Mouse (Mus musculus) intestine, embryonic 14.5 days (tissue): ENCODE measurements around the gene Hist1h2ag. TPM values are rescaled to one million over a fixed set of nuclear protein-coding genes. Genes with fewer than 3 reads are reported as not detected.

Source experiments
- ATAC-seq: fragments of 200-750 bp; cut with Nextera tagmentation; replicated peaks from 2 replicates; pipeline ENCODE4 v1.8.0; 2017; ENCODE audit warnings: low read depth, moderate number of reproducible peaks, moderate TSS enrichment, moderate library complexity; ENCODE audit not compliant: low FRiP score, low TSS enrichment
- DNase-seq: peaks from one replicate; pipeline ENCODE4 v3.0.0-alpha.2; 2018; ENCODE audit warnings: low spot score
- H3K27ac ChIP-seq: fragments of 300-500 bp; sonication (generic); 2 replicates; pipeline ENCODE4 v1.5.1; 2014; ENCODE audit warnings: low read depth, mild to moderate bottlenecking, control low read depth
- H3K27me3 ChIP-seq: fragments of 300-500 bp; sonication (generic); replicated peaks from 2 replicates; pipeline ENCODE4 v1.6.1; 2014; ENCODE audit warnings: low read length, control low read depth; ENCODE audit not compliant: control insufficient read depth, insufficient read depth
- H3K36me3 ChIP-seq: fragments of 300-500 bp; sonication (generic); 2 replicates; pipeline ENCODE4 v1.6.1; 2014; ENCODE audit warnings: low read length, control low read depth; ENCODE audit not compliant: control insufficient read depth, insufficient read depth
- H3K4me1 ChIP-seq: fragments of 300-500 bp; sonication (generic); replicated peaks from 2 replicates; pipeline ENCODE4 v1.6.1; 2014; ENCODE audit warnings: low read length, control low read depth, mixed read lengths; ENCODE audit not compliant: control insufficient read depth, insufficient read depth
- H3K4me2 ChIP-seq: fragments of 300-500 bp; sonication (generic); 2 replicates; pipeline ENCODE4 v1.6.1; 2014; ENCODE audit warnings: low read length
- H3K4me3 ChIP-seq: fragments of 300-500 bp; sonication (generic); 2 replicates; pipeline ENCODE4 v1.5.1; 2014; ENCODE audit warnings: low read depth, low read length, control low read depth, mixed read lengths
- H3K9ac ChIP-seq: fragments of 300-500 bp; sonication (generic); 2 replicates; pipeline ENCODE4 v1.6.1; 2014; ENCODE audit warnings: mild to moderate bottlenecking, low read length
- H3K9me3 ChIP-seq: fragments of 300-500 bp; sonication (generic); 2 replicates; pipeline ENCODE4 v1.6.1; 2016; ENCODE audit warnings: low read length, control low read depth; ENCODE audit not compliant: control insufficient read depth
- WGBS: fragments of 180-500 bp; shearing (Covaris S2); extraction: QIAGEN DNeasy Blood & Tissue Kit; methylation state at CpG from one replicate; pipeline ENCODE4 v1.1.7; 2014; 5-methylcytosine and 5-hydroxymethylcytosine counted together
- polyA plus RNA-seq: library from polyadenylated mRNA; unstranded; fragments of >200 nt; fragmentation: Nextera tagmentation; extraction: Ambion mirVana; gene quantifications from 2 replicates; pipeline ENCODE4 v1.2.1, GENCODE M21; 2014

Gene Hist1h2ag
- polyA plus RNA-seq, 1 experiment from 2014 or later: 67.6 TPM

DNA sequence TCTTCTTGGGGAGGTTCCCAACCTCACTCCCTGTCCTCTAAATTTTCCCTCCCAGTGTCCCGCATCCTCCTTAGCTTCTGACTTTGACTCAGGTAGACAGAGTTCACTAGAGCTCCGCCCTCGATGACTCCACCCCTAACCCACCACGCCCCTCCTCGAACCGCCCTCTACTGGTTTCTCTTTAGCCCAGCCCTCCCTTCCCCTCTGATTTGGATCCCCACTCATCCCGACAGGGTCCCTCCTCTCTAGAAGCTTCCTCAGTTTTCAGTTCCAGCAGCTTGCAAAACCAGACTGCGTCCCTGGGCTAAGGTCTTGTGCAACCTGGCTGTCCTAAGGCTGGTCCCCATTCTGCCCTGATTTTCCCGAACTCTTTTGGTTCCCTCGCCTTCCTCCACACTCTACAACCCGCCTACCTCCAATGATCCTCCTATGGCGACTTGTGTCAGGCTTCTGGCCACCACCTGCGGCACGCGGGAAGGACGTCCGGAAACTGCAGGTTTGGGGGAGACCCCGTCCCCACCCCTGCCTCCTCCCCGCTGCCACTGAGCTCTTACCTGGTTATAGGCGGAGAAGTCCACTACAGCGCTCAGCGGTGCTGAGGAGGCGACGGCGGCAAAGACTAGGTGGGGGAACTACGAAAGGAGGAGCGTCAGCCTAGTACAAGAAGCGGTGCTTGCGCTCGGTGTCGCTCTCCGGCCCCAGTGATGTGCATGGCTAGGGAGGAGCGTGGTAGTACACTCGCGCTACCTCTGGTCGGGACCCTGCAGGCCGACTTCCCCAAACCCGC is 36.2 kb downstream of the Hist1h2ag start:
- 0 out of 2 replicates have a peak overlapping the region, but pooled peaks have one; percentile 3 for H3K9ac ChIP-seq
- DNase-seq: peak; percentile 79
- H3K9me3 ChIP-seq: no peaks in the 10 kb centered on the region
- H3K36me3 ChIP-seq: no peaks in the 10 kb centered on the region
- peaks cover 7% of the 10 kb centered on the region; the same call in 1 of the 2 replicates for H3K4me1 ChIP-seq
- peaks cover 98% of the 10 kb centered on the region for H3K27me3 ChIP-seq
- under 1% methylated on average over 38 of the region's 38 CpGs for WGBS
- no peak overlapping the region for H3K27ac ChIP-seq
- peak overlapping the region; percentile 55 for H3K4me3 ChIP-seq
- H3K4me2 ChIP-seq: peak overlapping the region; percentile 91
- ATAC-seq: peak; percentile 92

- H3K27ac ChIP-seq: no peak overlapping the region
- peak; percentile 85 for ATAC-seq
- peaks cover 7% of the 10 kb centered on the region; the same call in 1 of the 2 replicates for H3K4me1 ChIP-seq
- peak overlapping the region; percentile 55 for H3K4me3 ChIP-seq
- H3K9ac ChIP-seq: peak overlapping the region; percentile 8; the same call in 1 of the 2 replicates
- H3K9me3 ChIP-seq: no peaks in the 10 kb centered on the region
- DNase-seq: peak; percentile 89
- H3K4me2 ChIP-seq: peak overlapping the region; percentile 91
- peaks cover 100% of the 10 kb centered on the region for H3K27me3 ChIP-seq
- no peaks in the 10 kb centered on the region for H3K36me3 ChIP-seq
- under 1% methylated on average over 45 of the region's 45 CpGs for WGBS
Measured at GRCm38 (mm10) chr13:22005605-22006333, 37.0 kb downstream of the Hist1h2ag start.

GRCm38 (mm10) chr13:22001823-22002222 is 40.9 kb downstream of the Hist1h2ag start:
- Histone ChIP-seq H3K36me3 (no peaks in the 10 kb centered on the region), H3K4me3 (no peak overlapping the region), H3K27ac (no peak overlapping the region), H3K9me3 (no peaks in the 10 kb centered on the region), H3K27me3 (peaks cover 100% of the 10 kb centered on the region), H3K4me2 (no peak overlapping the region), H3K4me1 (peaks cover 4% of the 10 kb centered on the region; the same call in 1 of the 2 replicates), H3K9ac (no peak overlapping the region)
- 27% methylated on average over 5 of the region's 5 CpGs for WGBS
- DNase-seq: no peak
- no peak for ATAC-seq

GRCm38 (mm10) chr13:22001346-22001745 is 41.4 kb downstream of the Hist1h2ag start:
- Histone ChIP-seq H3K27me3 (peaks cover 100% of the 10 kb centered on the region), H3K4me3 (no peak overlapping the region), H3K9ac (no peak overlapping the region), H3K9me3 (no peaks in the 10 kb centered on the region), H3K4me1 (no peaks in the 10 kb centered on the region), H3K4me2 (no peak overlapping the region), H3K36me3 (no peaks in the 10 kb centered on the region), H3K27ac (no peak overlapping the region)
- WGBS: 63% methylated on average over 2 of the region's 2 CpGs
- no peak for ATAC-seq
- DNase-seq: no peak

DNA sequence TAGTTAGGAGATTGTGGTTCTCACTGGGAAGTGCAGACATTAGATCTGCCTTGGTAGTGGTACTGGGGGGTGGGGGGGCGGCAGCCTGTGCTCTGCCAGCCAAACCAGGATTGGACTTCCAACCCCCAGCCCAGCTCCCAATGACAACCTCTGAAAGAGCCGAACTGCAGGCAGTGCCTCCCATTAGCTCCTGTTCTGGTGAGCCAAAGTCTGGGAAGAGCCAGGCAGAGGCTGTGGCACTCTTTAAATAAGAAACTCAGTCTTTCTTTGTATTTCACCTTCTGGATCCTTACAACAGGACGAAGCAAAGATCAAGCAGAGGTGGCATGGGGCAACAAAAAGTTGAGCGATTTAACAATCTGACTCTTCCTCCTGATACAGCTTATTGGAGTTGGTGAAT is 43.6 kb downstream of the Hist1h2ag start:
- WGBS: 34% methylated on average over 4 of the region's 4 CpGs
- Histone ChIP-seq H3K9ac (no peak overlapping the region), H3K9me3 (no peaks in the 10 kb centered on the region), H3K4me3 (no peak overlapping the region), H3K4me1 (no peaks in the 10 kb centered on the region), H3K4me2 (no peak overlapping the region), H3K27me3 (peaks cover 100% of the 10 kb centered on the region), H3K27ac (no peak overlapping the region), H3K36me3 (no peaks in the 10 kb centered on the region)
- DNase-seq (peak; percentile 51), ATAC-seq (no peak)

DNA sequence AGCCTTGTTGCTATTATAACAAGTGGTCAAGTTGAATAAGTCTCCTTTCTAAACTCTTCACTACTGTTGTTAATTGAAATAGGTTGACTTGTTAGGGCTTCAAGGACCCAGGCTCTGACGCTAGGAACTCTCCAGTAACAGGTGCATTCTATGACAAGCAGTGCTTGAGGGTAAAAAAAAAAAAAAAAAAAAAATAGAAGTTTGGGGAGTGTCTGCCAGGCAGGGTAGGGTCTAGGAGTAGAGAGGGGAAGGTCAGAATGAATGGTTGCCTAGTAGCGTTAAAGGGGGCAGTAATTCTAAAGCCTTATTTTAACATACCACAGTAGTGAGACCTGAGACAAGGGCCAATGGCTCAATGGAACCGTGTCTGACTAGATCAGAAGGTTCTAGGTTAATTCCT is 44.3 kb downstream of the Hist1h2ag start:
- Histone ChIP-seq H3K4me2 (no peak overlapping the region), H3K27ac (no peak overlapping the region), H3K4me1 (no peaks in the 10 kb centered on the region), H3K9ac (no peak overlapping the region), H3K4me3 (no peak overlapping the region), H3K27me3 (peaks cover 99% of the 10 kb centered on the region), H3K9me3 (no peaks in the 10 kb centered on the region), H3K36me3 (no peaks in the 10 kb centered on the region)
- no peak for ATAC-seq
- peak; percentile 43 for DNase-seq
- WGBS: 27% methylated on average over 3 of the region's 3 CpGs

DNA sequence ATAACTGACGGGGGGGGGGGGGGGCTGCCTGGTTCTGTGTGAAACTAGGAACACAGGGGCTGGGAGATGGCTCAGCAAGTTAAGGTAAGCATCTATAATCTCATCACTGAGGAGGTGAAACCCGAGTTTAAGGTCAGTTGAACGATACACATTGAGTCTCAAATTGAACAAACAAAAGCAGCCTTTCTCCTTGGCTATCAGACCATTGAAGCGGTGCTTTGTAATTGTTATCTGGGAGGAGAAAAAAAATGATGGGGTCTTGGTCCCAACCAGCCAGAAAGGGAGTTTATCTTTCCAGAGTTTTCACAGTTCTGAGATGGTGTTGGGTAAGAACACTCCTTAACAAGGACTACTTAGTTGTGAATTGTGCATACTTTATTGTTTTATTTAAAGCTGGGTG is 44.9 kb downstream of the Hist1h2ag start:
- 0 out of 2 replicates have a peak overlapping the region, but pooled peaks have one; percentile 32 for H3K4me3 ChIP-seq
- 15% methylated on average over 4 of the region's 4 CpGs for WGBS
- DNase-seq (peak; percentile 49), ATAC-seq (no peak)
- no peaks in the 10 kb centered on the region for H3K4me1 ChIP-seq
- peaks cover 93% of the 10 kb centered on the region for H3K27me3 ChIP-seq
- H3K27ac ChIP-seq: no peak overlapping the region
- H3K9ac ChIP-seq: no peak overlapping the region
- no peaks in the 10 kb centered on the region for H3K9me3 ChIP-seq
- H3K36me3 ChIP-seq: no peaks in the 10 kb centered on the region
- H3K4me2 ChIP-seq: peak overlapping the region; percentile 43; the same call in 1 of the 2 replicates

- H3K4me1 ChIP-seq: no peaks in the 10 kb centered on the region
- 2% methylated on average over 21 of the region's 21 CpGs for WGBS
- H3K27me3 ChIP-seq: peaks cover 88% of the 10 kb centered on the region
- H3K9ac ChIP-seq: no peak overlapping the region
- DNase-seq: peak; percentile 58
- no peak for ATAC-seq
- H3K9me3 ChIP-seq: no peaks in the 10 kb centered on the region
- peak overlapping the region; percentile 32 for H3K4me3 ChIP-seq
- peak overlapping the region; percentile 43 for H3K4me2 ChIP-seq
- no peaks in the 10 kb centered on the region for H3K36me3 ChIP-seq
- H3K27ac ChIP-seq: no peak overlapping the region
Measured at GRCm38 (mm10) chr13:21997201-21997820, 45.4 kb downstream of the Hist1h2ag start.
